Mouse (Mus musculus) layer of hippocampus, adult 9-10 months (tissue): ENCODE measurements around the gene Nfix.

Experiments
- DNase-seq: peaks from one replicate; pipeline ENCODE4 v3.0.0; 2022; ENCODE audit warnings: low spot score

The Nfix gene

GRCm38 (mm10) chr8:84797971-84798370 is 2.2 kb downstream of the Nfix start:
- DNase-seq: no peak

- no peak for DNase-seq
These were observed 2.8 kb downstream of the Nfix start for GRCm38 (mm10) chr8:84797256-84797797.

GRCm38 (mm10) chr8:84794486-84794885 is 5.7 kb downstream of the Nfix start:
- no peak for DNase-seq

- DNase-seq: no peak
These were observed 6.2 kb downstream of the Nfix start for GRCm38 (mm10) chr8:84793791-84794485.

- no peak for DNase-seq
These were observed 7.0 kb downstream of the Nfix start for GRCm38 (mm10) chr8:84793134-84793533.

- no peak for DNase-seq
These were observed 7.7 kb downstream of the Nfix start for GRCm38 (mm10) chr8:84792429-84792947.

- DNase-seq: no peak
These were observed 9.6 kb downstream of the Nfix start for GRCm38 (mm10) chr8:84790537-84790936.

GRCm38 (mm10) chr8:84789855-84790486 is 10.2 kb downstream of the Nfix start:
- DNase-seq: no peak

GRCm38 (mm10) chr8:84789345-84789744 is 10.8 kb downstream of the Nfix start:
- DNase-seq: no peak

- DNase-seq: no peak
These were observed 11.2 kb downstream of the Nfix start for GRCm38 (mm10) chr8:84788896-84789295.

GRCm38 (mm10) chr8:84787523-84788302 is 12.4 kb downstream of the Nfix start:
- DNase-seq: no peak

GRCm38 (mm10) chr8:84786801-84787467 is 13.2 kb downstream of the Nfix start:
- DNase-seq: no peak

GRCm38 (mm10) chr8:84785756-84786677 is 14.1 kb downstream of the Nfix start:
- DNase-seq: no peak

- no peak for DNase-seq
These were observed 14.7 kb downstream of the Nfix start for GRCm38 (mm10) chr8:84785506-84785755.

GRCm38 (mm10) chr8:84784681-84785505 is 15.3 kb downstream of the Nfix start:
- no peak for DNase-seq

- no peak for DNase-seq
These were observed 16.1 kb downstream of the Nfix start for GRCm38 (mm10) chr8:84783919-84784581.

GRCm38 (mm10) chr8:84783198-84783918 is 16.8 kb downstream of the Nfix start:
- DNase-seq: no peak

- DNase-seq: no peak
These were observed 17.5 kb downstream of the Nfix start for GRCm38 (mm10) chr8:84782680-84783079.
